Mouse (Mus musculus): ENCODE data around the gene Grid2ip.
A peak's percentile ranks its signal among the peaks of the same experiment; 100 is the strongest.

Grid2ip gene

GRCm38 (mm10) chr5:143410841-143411395 lies 53.8 kb downstream of the Grid2ip start:
- peak; percentile 71 for DNase-seq (ENCODE audit: low read depth, low spot score)

- DNase-seq (ENCODE audit: low read depth, low spot score), result no peak
Measured at GRCm38 (mm10) chr5:143421484-143421883, 64.3 kb downstream of the Grid2ip start.

- DNase-seq (ENCODE audit: low read depth, low spot score), result no peak
Measured at GRCm38 (mm10) chr5:143422990-143423389, 65.9 kb downstream of the Grid2ip start.

GRCm38 (mm10) chr5:143423899-143424519 lies 66.9 kb downstream of the Grid2ip start:
- DNase-seq (ENCODE audit: low read depth, low spot score), result peak; percentile 58

GRCm38 (mm10) chr5:143434421-143434820 lies 77.3 kb downstream of the Grid2ip start:
- peak; percentile 72 for DNase-seq (ENCODE audit: low read depth, low spot score)

GRCm38 (mm10) chr5:143441298-143441697 lies 84.2 kb downstream of the Grid2ip start:
- no peak for DNase-seq (ENCODE audit: low read depth, low spot score)

GRCm38 (mm10) chr5:143441753-143442152 lies 84.6 kb downstream of the Grid2ip start:
- DNase-seq (ENCODE audit: low read depth, low spot score), result no peak
